Mouse (Mus musculus): ENCODE data around the gene Arel1.

The Arel1 gene

GRCm38 (mm10) chr12:84970428-84971096 is at the start of gene Arel1, which contains the start of gene Fcf1:
Gene Arel1 (minus strand): TSS chr12:84970900.
Gene Fcf1 (plus strand): TSS chr12:84970897.
- in situ Hi-C loops (cut with MboI) = no loop called here

GRCm38 (mm10) chr12:85012185-85012584 is 41.5 kb upstream of the Arel1 start:
- in situ Hi-C loops (cut with MboI) = no loop called here

GRCm38 (mm10) chr12:85010541-85010940 is 39.8 kb upstream of the Arel1 start:
- in situ Hi-C loops (cut with MboI) = no loop called here

GRCm38 (mm10) chr12:85009776-85010175 is 39.1 kb upstream of the Arel1 start:
- in situ Hi-C loops (cut with MboI) = no loop called here

- in situ Hi-C loops (cut with MboI) = no loop called here
Measured at GRCm38 (mm10) chr12:85007021-85007420, 36.3 kb upstream of the Arel1 start.

- in situ Hi-C loops (cut with MboI) = no loop called here
Measured at GRCm38 (mm10) chr12:85006206-85006605, 35.5 kb upstream of the Arel1 start.

GRCm38 (mm10) chr12:84999053-84999452 is 28.4 kb upstream of the Arel1 start:
- in situ Hi-C loops (cut with MboI) = no loop called here

- in situ Hi-C loops (cut with MboI) = no loop called here
Measured at GRCm38 (mm10) chr12:84996501-84997398, 26.1 kb upstream of the Arel1 start.

GRCm38 (mm10) chr12:84996083-84996496 is 25.4 kb upstream of the Arel1 start, which contains the start of gene Ylpm1:
Gene Ylpm1 (plus strand): TSS chr12:84996321.
- in situ Hi-C loops (cut with MboI) = no loop called here

GRCm38 (mm10) chr12:84995112-84995761 is 24.5 kb upstream of the Arel1 start:
- in situ Hi-C loops (cut with MboI) = no loop called here

- in situ Hi-C loops (cut with MboI) = no loop called here
Measured at GRCm38 (mm10) chr12:84989456-84989855, 18.8 kb upstream of the Arel1 start.

GRCm38 (mm10) chr12:84979264-84979862 is 8.7 kb upstream of the Arel1 start:
- in situ Hi-C loops (cut with MboI) = no loop called here

GRCm38 (mm10) chr12:84969656-84970427 is 858 bp downstream of the Arel1 start:
- in situ Hi-C loops (cut with MboI) = no loop called here

GRCm38 (mm10) chr12:84968831-84969655 is 1.7 kb downstream of the Arel1 start:
- in situ Hi-C loops (cut with MboI) = no loop called here

GRCm38 (mm10) chr12:84962606-84963005 is 8.1 kb downstream of the Arel1 start:
- in situ Hi-C loops (cut with MboI) = no loop called here

- in situ Hi-C loops (cut with MboI) = no loop called here
Measured at GRCm38 (mm10) chr12:84958794-84959356, 11.8 kb downstream of the Arel1 start.

- in situ Hi-C loops (cut with MboI) = no loop called here
Measured at GRCm38 (mm10) chr12:84956317-84956716, 14.4 kb downstream of the Arel1 start.

- in situ Hi-C loops (cut with MboI) = no loop called here
Measured at GRCm38 (mm10) chr12:84952351-84952750, 18.3 kb downstream of the Arel1 start.

GRCm38 (mm10) chr12:84951531-84951930 is 19.2 kb downstream of the Arel1 start:
- in situ Hi-C loops (cut with MboI) = no loop called here

GRCm38 (mm10) chr12:84950763-84951162 is 19.9 kb downstream of the Arel1 start:
- in situ Hi-C loops (cut with MboI) = no loop called here

Measured in mature B cell (primary cell).